In the genomic region with DNA sequence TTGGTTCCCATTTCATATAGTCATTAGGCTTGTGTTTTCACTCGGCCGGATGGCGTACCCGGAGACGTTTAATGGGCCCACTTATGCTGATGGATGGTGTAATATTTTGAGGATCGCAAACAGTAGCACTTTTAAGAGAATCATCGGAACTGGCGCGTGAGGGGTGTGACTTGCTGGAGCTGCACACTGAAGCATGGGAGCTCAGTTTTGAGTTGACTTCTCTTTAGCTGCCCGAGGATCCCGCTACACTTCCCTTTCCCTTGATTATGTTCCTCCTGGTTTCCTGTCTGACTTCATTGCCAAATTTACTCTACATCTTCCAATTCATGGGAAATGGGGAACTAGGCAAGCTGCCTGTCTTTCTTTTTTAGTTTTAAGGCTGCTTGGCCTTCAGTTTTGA, we compare ENCODE assay signal across 19 mouse cellular contexts.
A peak's percentile ranks its signal among the peaks of the same experiment; 100 is the strongest.
DNase-seq lines count a peak whose midpoint lies in the region; ATAC-seq and TF ChIP-seq lines count a peak whose summit lies in the region.
"Had no signal": no experiment of that assay in that cellular context is flagged by ENCODE, and none has a peak within 500 bp of the region (broad histone marks: within the 10 kb centered on the region; RNA-seq: fewer than 3 reads in every experiment).

No protein-coding gene starts in this region.

- no peaks in the 10 kb centered on the region for H3K9me3 ChIP-seq in lung, embryonic 16.5 days (ENCODE audit: control insufficient read depth, low read length)
- H3K9me3 ChIP-seq in hindbrain, postnatal 0 days (ENCODE audit: low read length) = no peaks in the 10 kb centered on the region
- H3K9me3 ChIP-seq: embryonic facial prominence, embryonic 10.5 days; forebrain, embryonic 13.5 days; limb, embryonic 12.5 days; midbrain, embryonic 12.5 days had no signal

- peak; percentile 15 to 61 for DNase-seq in heart, adult 18-20 months
- no peak for DNase-seq in heart, postnatal 4 days
- peak; percentile 5 to 16 for DNase-seq in kidney, postnatal 36 days
- DNase-seq in kidney, adult 8-10 months = no peak
- DNase-seq in lung, postnatal 14 days = no peak
- no peak for DNase-seq in hindbrain, postnatal 0 days (ENCODE audit: low spot score)
- DNase-seq in adrenal gland, postnatal 25 days = no peak
- DNase-seq: cerebellum, adult 11 months; cerebellum, postnatal 36 days; gastrocnemius, postnatal 14 days; right cerebral cortex, postnatal 14 days; thymus, postnatal 36 days had no signal

- no peaks in the 10 kb centered on the region for H3K36me3 ChIP-seq in lung, embryonic 16.5 days (ENCODE audit: control insufficient read depth, insufficient read depth, low read length)
- H3K36me3 ChIP-seq in hindbrain, postnatal 0 days (ENCODE audit: insufficient read depth, low read length) = no peaks in the 10 kb centered on the region
- H3K36me3 ChIP-seq: embryonic facial prominence, embryonic 10.5 days; limb, embryonic 12.5 days; midbrain, embryonic 12.5 days had no signal

- 75% methylated on average over 11 of the region's 11 CpGs for WGBS in lung, embryonic 16.5 days
- WGBS in hindbrain, postnatal 0 days = 87% methylated on average over 11 of the region's 11 CpGs

- no peaks in the 10 kb centered on the region for H3K27me3 ChIP-seq in lung, embryonic 16.5 days (ENCODE audit: control insufficient read depth, insufficient read depth, low read depth, low read length)
- H3K27me3 ChIP-seq in hindbrain, postnatal 0 days (ENCODE audit: insufficient read depth, low read length) = no peaks in the 10 kb centered on the region
- H3K27me3 ChIP-seq: forebrain, embryonic 13.5 days; limb, embryonic 12.5 days; midbrain, embryonic 12.5 days had no signal

- ATAC-seq in lung, embryonic 16.5 days (ENCODE audit: low read depth) = peak; percentile 64
- no peak for ATAC-seq in hindbrain, postnatal 0 days
- ATAC-seq: forebrain, embryonic 13.5 days; inflammation-experienced regulatory T-cells, adult 6 months had no signal

- no peak overlapping the region for H3K4me3 ChIP-seq in lung, embryonic 16.5 days (ENCODE audit: low read length)
- no peak overlapping the region for H3K4me3 ChIP-seq in hindbrain, postnatal 0 days (ENCODE audit: low read length)
- H3K4me3 ChIP-seq: embryonic facial prominence, embryonic 10.5 days; forebrain, embryonic 13.5 days; left cerebral cortex, adult 2 months; limb, embryonic 12.5 days; midbrain, embryonic 12.5 days had no signal

- no peak overlapping the region for H3K27ac ChIP-seq in lung, embryonic 16.5 days (ENCODE audit: low read length)
- H3K27ac ChIP-seq in hindbrain, postnatal 0 days = no peak overlapping the region
- H3K27ac ChIP-seq: embryonic facial prominence, embryonic 10.5 days; forebrain, embryonic 13.5 days; left cerebral cortex, adult 2 months; limb, embryonic 12.5 days; midbrain, embryonic 12.5 days had no signal

- H3K4me1 ChIP-seq in lung, embryonic 16.5 days (replicated peaks; ENCODE audit: control insufficient read depth, insufficient read depth, low read length) = peaks cover 5% of the 10 kb centered on the region; the same call in 1 of the 2 replicates
- no peaks in the 10 kb centered on the region for H3K4me1 ChIP-seq in hindbrain, postnatal 0 days (ENCODE audit: insufficient read depth, low read length)

- TF ChIP-seq CTCF in hindbrain, postnatal 0 days (IDR thresholded peaks at IDR 0.05; ENCODE audit: low read depth) = no peak

- no peak overlapping the region for H3K9ac ChIP-seq in lung, embryonic 16.5 days (ENCODE audit: low read length)
- no peak overlapping the region for H3K9ac ChIP-seq in hindbrain, postnatal 0 days (replicated peaks; ENCODE audit: low read length)
- H3K9ac ChIP-seq: forebrain, embryonic 13.5 days; limb, embryonic 12.5 days; midbrain, embryonic 12.5 days had no signal

- no peak overlapping the region for H3K4me2 ChIP-seq in lung, embryonic 16.5 days (ENCODE audit: low read depth, low read length)
- no peak overlapping the region for H3K4me2 ChIP-seq in hindbrain, postnatal 0 days (ENCODE audit: low read depth, low read length)
- H3K4me2 ChIP-seq: forebrain, embryonic 13.5 days; limb, embryonic 12.5 days; midbrain, embryonic 12.5 days had no signal

Comparison
In these comparisons a context has a peak if more than half of its experiments do, and no peak if none do; other contexts are left out.
1. DNase-seq: peak in heart, adult 18-20 months (2 of 2) and kidney, postnatal 36 days (2 of 2); none in heart, postnatal 4 days (single experiment), kidney, adult 8-10 months (0 of 2), lung, postnatal 14 days (single experiment), hindbrain, postnatal 0 days (single experiment) and adrenal gland, postnatal 25 days (single experiment).